Mouse (Mus musculus) forebrain, postnatal 0 days (tissue): ENCODE data around the gene Odaph. TPM values are rescaled to one million over a fixed set of nuclear protein-coding genes. Genes with fewer than 3 reads are reported as not detected.

ENCODE experiments used
- ATAC-seq: fragments of 200-750 bp; cut with Nextera tagmentation; 2 replicates; pipeline ENCODE4 v1.8.0; 2017; ENCODE audit warnings: mild to moderate bottlenecking, moderate library complexity
- DNase-seq: peaks from one replicate; pipeline ENCODE4 v3.0.0-alpha.2; 2015
- H3K27ac ChIP-seq: fragments of 300-500 bp; sonication (generic); 2 replicates; pipeline ENCODE4 v1.5.1; 2014; ENCODE audit warnings: low read depth, mild to moderate bottlenecking, antibody characterized with exemption, low read length, moderate library complexity, mixed read lengths
- H3K27me3 ChIP-seq: fragments of 300-500 bp; sonication (generic); 2 replicates; pipeline ENCODE4 v1.6.1; 2014; ENCODE audit warnings: mild to moderate bottlenecking, low read length, mixed read lengths; ENCODE audit not compliant: insufficient read depth
- H3K36me3 ChIP-seq: fragments of 300-500 bp; sonication (generic); 2 replicates; pipeline ENCODE4 v1.6.1; 2014; ENCODE audit warnings: mild to moderate bottlenecking, moderate library complexity; ENCODE audit not compliant: insufficient read depth
- H3K4me1 ChIP-seq: fragments of 300-500 bp; sonication (generic); 2 replicates; pipeline ENCODE4 v1.6.1; 2014; ENCODE audit warnings: antibody characterized with exemption; ENCODE audit not compliant: insufficient read depth
- H3K4me2 ChIP-seq: fragments of 300-500 bp; sonication (generic); 2 replicates; pipeline ENCODE4 v1.6.1; 2014; ENCODE audit warnings: low read depth, mild to moderate bottlenecking, moderate library complexity
- H3K4me3 ChIP-seq: fragments of 300-500 bp; sonication (generic); 2 replicates; pipeline ENCODE4 v1.5.1; 2014; ENCODE audit warnings: low read depth, low read length, mixed read lengths
- H3K9ac ChIP-seq: fragments of 300-500 bp; sonication (generic); 2 replicates; pipeline ENCODE4 v1.6.1; 2014; ENCODE audit warnings: mild to moderate bottlenecking
- H3K9me3 ChIP-seq: fragments of 300-500 bp; sonication (generic); 2 replicates; pipeline ENCODE4 v1.6.1; 2016; ENCODE audit warnings: low read length
- CTCF ChIP-seq: sonication (generic); IDR thresholded peaks from 2 replicates; pipeline ENCODE4 v1.5.1; 2016; ENCODE audit warnings: antibody characterized with exemption, control low read depth, low read depth
- WGBS: fragments of 180-500 bp; shearing (Covaris S2); extraction: QIAGEN DNeasy Blood & Tissue Kit; methylation state at CpG from one replicate; pipeline ENCODE4 v1.1.7; 2014; 5-methylcytosine and 5-hydroxymethylcytosine counted together
- polyA plus RNA-seq: library from polyadenylated mRNA; unstranded; fragments of >200 nt; fragmentation: Nextera tagmentation; extraction: Ambion mirVana; gene quantifications from 2 replicates; pipeline ENCODE4 v1.2.1, GENCODE M21; 2015
- total RNA-seq: library from RNA; depleted of rRNA; stranded (reverse); fragments of >200 nt; gene quantifications from 2 replicates; pipeline ENCODE4 v1.2.3, GENCODE M21; 2014

Gene Odaph
- total and polyA plus RNA-seq, 2 experiments from 2014 or later, result 0.28 to 0.43 TPM

GRCm38 (mm10) chr5:91975758-91976157 is 11.5 kb upstream of the Odaph start:
- no peaks in the 10 kb centered on the region for H3K4me1 ChIP-seq
- no peak overlapping the region for H3K4me3 ChIP-seq
- no peak overlapping the region for H3K4me2 ChIP-seq
- WGBS, result 96% methylated on average over 9 of the region's 9 CpGs
- no peaks in the 10 kb centered on the region for H3K36me3 ChIP-seq
- no peak overlapping the region for H3K9ac ChIP-seq
- no peak for ATAC-seq
- H3K9me3 ChIP-seq, result no peaks in the 10 kb centered on the region
- H3K27ac ChIP-seq, result no peak overlapping the region
- no peak for DNase-seq
- H3K27me3 ChIP-seq, result no peaks in the 10 kb centered on the region
- no peak for TF ChIP-seq CTCF

GRCm38 (mm10) chr5:91976566-91977396 is 10.5 kb upstream of the Odaph start:
- 78% methylated on average over 10 of the region's 10 CpGs for WGBS
- H3K36me3 ChIP-seq, result no peaks in the 10 kb centered on the region

GRCm38 (mm10) chr5:91977397-91977770 is 9.9 kb upstream of the Odaph start:
- no peak overlapping the region for H3K27ac ChIP-seq
- ATAC-seq, result no peak
- no peaks in the 10 kb centered on the region for H3K36me3 ChIP-seq

More at GRCm38 (mm10) chr5:91976566-91977396, 10.5 kb upstream of the Odaph start:
- Histone ChIP-seq H3K27ac (no peak overlapping the region), H3K9ac (no peak overlapping the region), H3K9me3 (no peaks in the 10 kb centered on the region), H3K4me1 (no peaks in the 10 kb centered on the region), H3K27me3 (no peaks in the 10 kb centered on the region), H3K4me3 (no peak overlapping the region), H3K4me2 (no peak overlapping the region)
- DNase-seq (no peak), ATAC-seq (no peak)
- TF ChIP-seq CTCF, result no peak

GRCm38 (mm10) chr5:91981176-91981840 is 6.0 kb upstream of the Odaph start:
- Histone ChIP-seq H3K4me3 (no peak overlapping the region), H3K4me2 (no peak overlapping the region), H3K9me3 (no peaks in the 10 kb centered on the region), H3K27ac (no peak overlapping the region), H3K27me3 (no peaks in the 10 kb centered on the region), H3K36me3 (no peaks in the 10 kb centered on the region), H3K9ac (no peak overlapping the region), H3K4me1 (no peaks in the 10 kb centered on the region)
- no peak for TF ChIP-seq CTCF
- ATAC-seq, result no peak
- DNase-seq, result no peak
- WGBS, result 92% methylated on average over 11 of the region's 11 CpGs

More at GRCm38 (mm10) chr5:91977397-91977770, 9.9 kb upstream of the Odaph start:
- no peaks in the 10 kb centered on the region for H3K9me3 ChIP-seq
- no peak overlapping the region for H3K9ac ChIP-seq
- H3K4me3 ChIP-seq, result no peak overlapping the region
- TF ChIP-seq CTCF, result no peak
- DNase-seq, result no peak
- no peaks in the 10 kb centered on the region for H3K4me1 ChIP-seq
- H3K27me3 ChIP-seq, result no peaks in the 10 kb centered on the region
- no peak overlapping the region for H3K4me2 ChIP-seq
- 98% methylated on average over 2 of the region's 2 CpGs for WGBS

- no peaks in the 10 kb centered on the region for H3K36me3 ChIP-seq
- no peak overlapping the region for H3K9ac ChIP-seq
- no peak overlapping the region for H3K4me3 ChIP-seq
- no peaks in the 10 kb centered on the region for H3K4me1 ChIP-seq
- H3K4me2 ChIP-seq, result no peak overlapping the region
- no peaks in the 10 kb centered on the region for H3K9me3 ChIP-seq
- DNase-seq, result no peak
- H3K27me3 ChIP-seq, result no peaks in the 10 kb centered on the region
- no peak; the same call in 1 of the 2 replicates for ATAC-seq
- 67% methylated on average over 2 of the region's 2 CpGs for WGBS
- no peak for TF ChIP-seq CTCF
- H3K27ac ChIP-seq, result no peak overlapping the region
Observed at GRCm38 (mm10) chr5:91983490-91983889, 3.8 kb upstream of the Odaph start.

GRCm38 (mm10) chr5:91985721-91986120 is 1.6 kb upstream of the Odaph start:
- Histone ChIP-seq H3K9ac (no peak overlapping the region), H3K9me3 (no peaks in the 10 kb centered on the region), H3K36me3 (no peaks in the 10 kb centered on the region), H3K27me3 (no peaks in the 10 kb centered on the region), H3K4me2 (no peak overlapping the region), H3K4me1 (no peaks in the 10 kb centered on the region), H3K27ac (no peak overlapping the region), H3K4me3 (no peak overlapping the region)
- DNase-seq (no peak), ATAC-seq (no peak)
- no peak for TF ChIP-seq CTCF
- 30% methylated on average over 2 of the region's 2 CpGs for WGBS

- WGBS, result 96% methylated on average over 2 of the region's 2 CpGs
Observed at GRCm38 (mm10) chr5:91987799-91988198, 524 bp downstream of the Odaph start.

More at GRCm38 (mm10) chr5:91987799-91988198, 524 bp downstream of the Odaph start:
- ATAC-seq, result no peak
- H3K9me3 ChIP-seq, result no peaks in the 10 kb centered on the region
- H3K9ac ChIP-seq, result no peak overlapping the region
- H3K27me3 ChIP-seq, result no peaks in the 10 kb centered on the region
- TF ChIP-seq CTCF, result no peak
- no peak overlapping the region for H3K4me3 ChIP-seq
- H3K36me3 ChIP-seq, result no peaks in the 10 kb centered on the region
- no peaks in the 10 kb centered on the region for H3K4me1 ChIP-seq
- no peak overlapping the region for H3K4me2 ChIP-seq
- no peak for DNase-seq
- no peak overlapping the region for H3K27ac ChIP-seq
